Mouse (Mus musculus) Muller cell, postnatal 12 days (primary cell): ENCODE results near the gene Tmem141.
A peak's percentile ranks its signal among the peaks of the same experiment; 100 is the strongest.

Source experiments
- DNase-seq: peaks from one replicate; pipeline ENCODE4 v3.0.0-alpha.2; 2015; ENCODE audit errors: inconsistent ontology term

Tmem141 gene

DNA sequence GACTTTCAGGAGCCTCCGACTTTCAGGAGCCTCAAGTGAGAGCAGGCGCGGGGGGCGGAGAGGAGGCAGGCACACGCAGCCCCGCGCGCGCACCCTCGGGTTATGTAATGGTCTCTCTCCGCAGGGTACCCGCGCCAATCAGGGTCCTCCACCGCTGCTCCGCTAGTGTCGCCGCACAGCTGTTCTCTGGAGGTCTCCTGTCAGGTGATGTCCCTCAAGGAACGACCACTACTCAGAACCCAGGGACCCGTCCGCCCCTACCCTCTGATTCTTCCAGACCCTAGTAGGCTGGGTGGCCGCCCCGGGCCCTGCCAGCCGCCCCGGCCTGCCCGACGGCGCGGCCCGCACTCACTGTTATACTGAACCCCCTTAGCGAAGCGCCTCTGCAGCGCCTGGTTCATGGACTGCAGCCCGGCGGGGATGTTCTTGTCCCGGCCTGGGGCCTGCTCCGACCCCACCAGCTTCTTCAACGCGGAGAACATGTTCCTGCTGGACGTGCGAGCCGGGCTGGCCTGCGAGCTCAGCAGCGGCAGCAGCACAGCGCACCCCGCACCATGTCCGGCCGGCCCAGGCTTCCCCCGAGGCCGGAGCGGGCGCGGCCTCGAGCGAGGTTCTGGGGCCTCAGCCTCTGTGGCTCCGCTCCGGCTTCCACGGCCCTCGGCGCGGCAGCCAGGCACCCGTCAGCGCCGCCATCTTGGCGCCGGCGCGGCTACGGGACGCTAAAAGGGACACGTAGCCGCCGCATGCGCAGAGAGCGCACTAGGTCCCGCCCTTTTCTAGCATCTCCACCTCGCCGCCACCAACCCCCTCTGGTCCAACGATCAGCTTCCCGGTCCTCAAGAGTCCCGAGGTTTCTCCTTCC lies 13.8 kb downstream of the Tmem141 start, which contains the start of gene Rabl6:
Gene Rabl6, minus strand, starts transcription at position 761 of the 862 bp plus-strand sequence.
- peak; percentile 91 for DNase-seq

GRCm38 (mm10) chr2:25602526-25602925 lies 19.3 kb downstream of the Tmem141 start:
- no peak for DNase-seq

GRCm38 (mm10) chr2:25600037-25600436 lies 21.8 kb downstream of the Tmem141 start:
- DNase-seq = no peak

DNA sequence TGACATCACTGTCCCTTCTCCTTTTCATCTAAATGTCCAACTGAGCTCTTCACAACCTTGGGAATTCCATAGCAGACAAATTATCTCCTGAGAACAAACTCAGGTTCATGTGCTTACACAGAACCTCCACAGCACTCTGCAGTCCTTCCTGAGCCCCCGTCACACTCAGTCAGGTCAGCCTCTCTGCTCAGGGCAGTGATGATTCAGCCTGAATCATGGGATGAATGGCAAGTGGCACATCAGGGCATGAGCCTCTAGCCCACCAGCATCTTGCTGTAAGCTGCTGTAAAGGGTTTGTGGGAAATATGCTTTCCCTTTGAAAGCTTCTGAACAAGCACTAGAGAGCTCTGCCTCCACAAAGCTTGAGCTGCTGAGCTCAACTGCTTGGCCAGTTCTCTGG lies 23.1 kb downstream of the Tmem141 start:
- no peak for DNase-seq

GRCm38 (mm10) chr2:25596765-25597510 lies 24.9 kb downstream of the Tmem141 start:
- no peak for DNase-seq

- no peak for DNase-seq
These were observed 29.9 kb downstream of the Tmem141 start for GRCm38 (mm10) chr2:25591863-25592262.

- no peak for DNase-seq
These were observed 33.4 kb downstream of the Tmem141 start for GRCm38 (mm10) chr2:25588227-25588907.

DNA sequence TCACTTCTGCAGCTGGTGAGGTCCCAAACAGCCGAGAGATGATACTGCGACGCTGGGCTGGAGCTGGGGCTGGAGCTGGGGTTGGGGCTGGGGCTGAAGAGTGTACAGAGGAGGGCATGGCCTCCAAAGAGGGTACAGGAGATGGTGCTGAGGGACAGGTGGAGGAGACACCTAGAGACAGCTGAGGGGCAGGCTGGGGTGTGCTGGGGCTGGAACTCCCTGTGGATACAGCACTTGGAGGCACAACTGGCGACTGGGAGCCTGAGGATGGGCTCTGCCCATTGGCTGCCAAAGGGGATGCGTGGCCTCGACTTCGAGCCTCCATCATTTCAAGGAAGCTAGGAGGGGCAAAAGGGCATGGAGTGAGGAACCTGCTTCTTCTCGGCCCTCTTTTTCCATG lies 34.5 kb downstream of the Tmem141 start:
- no peak for DNase-seq

GRCm38 (mm10) chr2:25585601-25586000 lies 36.2 kb downstream of the Tmem141 start:
- DNase-seq = no peak

DNA sequence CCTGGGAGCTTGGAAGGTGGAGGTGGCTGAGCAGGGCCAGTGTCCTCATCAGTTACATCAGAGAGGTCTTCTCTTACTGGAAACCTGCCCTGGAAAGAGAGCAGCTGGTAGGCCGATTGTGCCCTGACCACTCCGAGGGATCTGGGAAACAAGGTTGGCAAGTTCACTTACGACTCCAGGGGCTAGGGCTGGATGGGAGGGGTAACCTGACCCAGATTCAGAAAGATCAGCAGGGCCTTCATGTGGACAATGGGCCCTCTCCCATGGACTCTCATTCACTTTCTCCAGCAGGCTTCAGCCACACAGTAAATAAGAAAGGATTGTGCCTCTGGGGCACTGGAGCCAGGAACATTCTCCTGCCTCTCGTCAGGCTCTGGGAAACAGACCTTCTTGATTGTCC lies 36.9 kb downstream of the Tmem141 start:
- DNase-seq = no peak

DNA sequence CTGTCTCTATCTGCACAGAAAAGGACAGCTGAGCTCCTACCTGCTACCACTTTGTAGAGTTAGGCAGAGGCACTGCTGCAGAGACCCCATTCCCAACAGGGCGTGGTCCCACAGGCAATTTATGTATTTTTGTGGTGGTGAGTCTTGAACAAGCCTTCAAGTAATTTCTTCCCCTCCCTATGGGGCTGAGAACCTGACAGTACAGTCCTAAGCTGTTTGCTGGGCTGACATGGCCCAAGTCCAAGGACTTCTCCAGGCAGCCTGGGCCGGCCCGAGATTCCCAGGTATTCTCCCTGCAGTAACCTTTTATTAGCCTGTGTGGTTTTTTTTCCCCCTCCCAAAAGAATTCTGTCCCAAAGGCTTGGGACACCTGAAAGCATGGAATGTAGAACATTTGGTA lies 37.7 kb downstream of the Tmem141 start:
- DNase-seq = no peak

- DNase-seq = no peak
These were observed 38.2 kb downstream of the Tmem141 start for GRCm38 (mm10) chr2:25583571-25583970.

DNA sequence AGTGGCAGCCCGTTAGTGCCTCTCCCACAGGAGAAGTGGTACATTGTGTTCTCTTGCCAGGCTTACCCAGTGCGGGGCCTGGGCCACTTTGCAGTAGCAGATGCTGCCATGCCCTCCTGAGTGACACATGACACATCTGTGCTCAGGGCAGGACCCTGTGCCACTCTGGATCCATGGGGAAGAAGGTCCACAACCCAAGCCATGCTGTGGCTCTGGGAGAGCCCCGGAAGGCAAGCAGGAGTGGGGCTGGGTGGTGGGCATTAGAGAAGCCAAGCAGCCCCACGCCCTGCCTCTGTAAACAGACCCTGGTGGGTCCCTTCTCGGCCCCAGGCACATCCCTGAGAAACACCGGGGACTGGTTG lies 38.7 kb downstream of the Tmem141 start:
- DNase-seq = no peak

- DNase-seq = peak; percentile 9
These were observed 39.2 kb downstream of the Tmem141 start for GRCm38 (mm10) chr2:25582466-25583119.

DNA sequence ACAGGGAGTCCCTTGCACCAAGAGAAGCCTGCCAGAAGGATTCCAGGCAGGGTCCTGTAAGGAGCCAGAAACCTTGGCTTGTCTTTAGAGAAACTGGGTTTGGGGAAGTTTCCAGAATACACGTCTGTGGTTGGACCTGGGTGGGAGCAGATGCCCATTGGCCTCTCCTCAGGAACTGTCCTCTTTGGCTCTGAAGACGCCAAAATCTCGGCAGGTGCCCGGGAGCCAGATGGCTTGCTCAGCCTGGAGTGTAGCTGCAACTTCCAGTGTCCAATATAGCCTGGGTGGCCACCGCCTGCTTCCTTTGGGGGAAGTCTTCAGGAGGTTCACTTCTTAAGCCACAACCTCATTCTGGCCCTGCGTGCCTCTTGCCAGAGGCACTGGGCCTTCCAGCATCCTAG lies 39.9 kb downstream of the Tmem141 start:
- peak; percentile 18 for DNase-seq

DNA sequence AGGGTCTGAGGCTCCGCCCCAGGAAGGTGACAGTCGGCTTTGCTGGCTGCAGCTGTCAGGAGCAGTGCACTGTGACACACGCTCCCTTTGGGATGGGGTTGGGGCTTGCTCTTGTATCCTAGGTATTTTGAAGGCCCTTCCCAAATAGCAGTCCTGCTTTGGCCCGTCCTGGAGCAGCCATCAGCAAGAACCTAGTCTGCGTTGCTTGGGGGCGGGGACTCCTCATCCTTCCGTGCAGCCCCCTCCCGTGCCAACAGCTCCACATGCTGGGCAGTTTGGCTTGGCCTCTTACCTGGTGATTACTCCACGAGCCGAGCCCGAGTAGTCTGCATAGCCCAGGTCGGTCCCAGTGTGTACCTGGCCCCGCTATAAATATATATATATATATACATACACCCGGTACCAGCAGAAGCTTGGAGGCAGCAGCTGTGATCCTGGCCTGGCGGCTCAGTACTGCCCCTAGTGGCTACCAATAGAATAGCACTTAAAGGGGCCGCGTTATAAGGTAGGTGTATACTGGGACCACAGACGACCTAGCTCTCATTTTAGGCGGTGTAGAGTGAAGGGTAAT lies 40.4 kb downstream of the Tmem141 start, which contains the start of gene Ajm1:
Gene Ajm1, minus strand, starts transcription at position 464 of the 571 bp plus-strand sequence.
- peak; percentile 36 for DNase-seq

- no peak for DNase-seq
These were observed 41.1 kb downstream of the Tmem141 start for GRCm38 (mm10) chr2:25580621-25581101.

- peak; percentile 3 for DNase-seq
These were observed 41.9 kb downstream of the Tmem141 start for GRCm38 (mm10) chr2:25579737-25580460.

DNA sequence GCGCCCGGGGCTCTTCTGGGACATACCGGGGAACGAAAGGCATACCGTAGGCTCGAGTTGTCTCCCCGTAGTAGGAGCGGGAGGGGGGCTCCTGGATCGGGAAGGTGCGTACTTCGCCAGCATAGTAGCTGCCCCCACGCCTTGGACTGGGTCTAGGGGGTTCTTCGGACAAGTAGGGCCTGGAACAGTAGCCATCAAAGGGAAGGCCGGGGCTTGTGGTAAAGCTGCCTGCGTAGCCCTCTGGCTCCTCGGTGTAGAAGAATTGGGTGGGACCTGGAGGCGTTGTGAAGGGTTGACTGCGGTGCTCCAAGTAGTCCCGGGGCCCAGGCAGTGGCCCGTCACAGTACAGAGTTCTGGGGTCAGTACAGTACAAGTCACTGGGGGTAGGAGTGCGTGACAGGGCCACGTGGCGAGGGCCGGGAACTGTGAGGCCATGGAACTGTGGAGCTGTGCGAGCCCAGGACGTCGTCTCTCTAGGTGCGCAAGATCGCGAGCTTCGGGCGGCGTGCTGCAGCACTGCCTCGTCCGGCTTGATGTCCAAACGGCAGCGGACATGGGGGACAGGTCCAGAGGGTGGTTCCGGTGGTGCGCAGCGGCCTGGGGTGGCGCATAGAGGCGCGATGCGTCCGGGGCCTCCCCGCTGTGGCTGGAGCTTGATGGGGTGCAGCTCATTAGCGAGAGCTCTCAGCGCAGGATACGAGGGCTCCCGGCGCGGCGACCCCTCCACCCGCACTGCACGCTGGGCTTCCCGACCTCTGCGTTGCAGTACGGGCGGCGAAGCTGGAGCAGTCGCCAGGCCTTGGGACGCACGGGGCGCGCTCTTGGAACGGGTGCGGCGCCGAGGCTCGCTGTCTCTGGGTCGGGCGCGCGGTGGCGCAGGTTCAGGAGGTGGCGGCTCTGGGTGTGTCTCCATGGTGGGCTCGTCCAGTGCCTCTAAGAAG lies 42.7 kb downstream of the Tmem141 start:
- DNase-seq = peak; percentile 11
